Mouse (Mus musculus) thymus, postnatal 4 days (tissue): ENCODE data around the gene Gm42517.

Experiments
- DNase-seq: peaks from one replicate; pipeline ENCODE4 v3.0.0; 2021

The Gm42517 gene

DNA sequence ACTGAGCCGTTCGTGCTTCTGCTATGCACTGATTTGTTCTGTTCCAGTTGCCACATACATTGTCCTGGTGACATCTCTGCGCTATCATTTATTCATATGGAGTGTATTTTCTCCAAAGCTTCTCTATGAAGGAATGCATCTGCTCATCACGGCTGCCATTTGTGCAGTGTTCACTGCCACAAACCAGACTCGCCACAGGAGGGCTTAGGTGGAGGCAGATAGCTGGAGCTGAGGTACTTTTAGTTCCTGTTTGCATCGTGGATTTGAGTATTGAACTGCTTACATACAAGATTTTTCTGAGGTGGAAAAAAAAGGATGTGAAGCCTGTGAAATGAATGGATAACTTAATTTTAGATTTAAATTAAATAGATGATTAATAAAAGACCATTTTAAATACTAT is 19.9 kb downstream of the Gm42517 start:
- DNase-seq, result no peak

DNA sequence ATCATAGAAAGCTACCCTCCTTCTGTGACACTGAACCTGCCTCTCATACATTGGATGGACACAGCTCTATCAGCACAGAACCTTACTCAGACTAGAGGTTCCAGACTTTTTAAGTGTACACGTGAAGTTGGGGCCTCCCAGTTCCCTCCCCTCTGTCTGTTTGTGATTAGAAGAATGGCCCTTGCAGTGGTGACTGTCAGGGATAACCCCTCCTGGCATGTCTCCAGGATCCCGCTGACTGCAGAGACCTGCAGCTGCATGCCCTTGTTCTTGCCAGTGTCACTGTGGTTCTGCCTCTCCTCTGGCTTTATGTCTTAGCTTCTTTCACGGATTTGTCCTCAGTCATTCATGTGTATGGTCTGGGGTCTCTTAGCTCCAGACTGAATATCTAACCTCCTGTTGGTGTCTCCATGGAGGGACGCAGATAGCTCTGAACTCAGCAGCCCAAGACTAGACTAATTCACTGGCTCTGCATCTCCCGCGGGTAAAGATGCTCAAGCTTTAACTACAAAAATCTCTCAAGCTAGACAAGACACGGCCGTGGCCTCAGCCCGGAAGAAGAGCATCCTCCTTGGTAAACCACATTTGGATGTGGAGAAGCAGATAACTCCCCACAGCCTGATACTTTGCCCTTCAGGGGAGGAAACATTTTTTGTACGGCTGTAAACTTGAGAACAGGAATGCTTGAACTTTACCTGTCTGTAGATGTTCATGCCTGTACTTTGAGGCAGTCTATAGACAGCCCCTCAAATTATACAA is 22.2 kb downstream of the Gm42517 start:
- DNase-seq, result no peak

DNA sequence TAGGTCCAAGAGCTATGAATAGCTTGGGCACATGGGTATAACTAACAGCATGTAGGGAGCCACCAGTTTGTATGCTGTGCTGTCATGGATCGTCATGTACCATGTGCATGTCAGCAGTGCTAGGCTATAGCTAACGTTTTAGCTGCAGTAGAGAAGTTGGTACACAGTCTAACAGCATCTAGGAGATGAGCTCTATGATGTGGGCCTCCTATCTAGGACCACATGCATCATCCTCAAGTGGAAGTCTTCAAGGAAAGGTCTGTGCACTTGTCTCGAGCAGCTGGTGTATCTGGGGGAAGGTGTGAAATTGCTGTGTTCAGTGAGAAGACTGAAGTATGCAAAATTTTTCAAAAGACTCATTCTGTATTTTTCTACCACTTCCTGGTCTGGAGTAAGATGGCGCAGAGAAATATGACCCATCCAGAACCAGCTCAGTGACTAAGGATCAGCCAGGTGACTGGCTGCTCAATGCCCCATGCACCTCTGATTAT is 24.0 kb downstream of the Gm42517 start:
- DNase-seq, result no peak

DNA sequence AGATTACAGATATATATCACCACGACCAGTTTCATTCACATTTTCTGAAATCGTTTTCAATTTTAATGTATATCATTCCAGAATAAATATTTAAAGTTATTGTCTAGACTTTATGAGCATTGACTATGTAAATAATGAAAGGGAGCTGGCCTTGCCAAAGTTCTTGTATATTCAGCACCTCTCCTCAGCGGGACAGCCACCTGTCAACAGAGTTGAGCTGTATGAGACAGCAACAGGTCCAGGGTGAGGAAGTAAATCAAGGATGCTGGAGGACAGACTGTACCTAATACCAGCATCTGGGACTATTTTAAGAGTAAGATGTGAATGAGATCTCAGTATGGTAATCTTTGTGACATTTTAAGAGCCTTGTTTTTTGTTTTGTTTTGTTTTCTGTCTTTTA is 29.7 kb downstream of the Gm42517 start:
- no peak for DNase-seq

DNA sequence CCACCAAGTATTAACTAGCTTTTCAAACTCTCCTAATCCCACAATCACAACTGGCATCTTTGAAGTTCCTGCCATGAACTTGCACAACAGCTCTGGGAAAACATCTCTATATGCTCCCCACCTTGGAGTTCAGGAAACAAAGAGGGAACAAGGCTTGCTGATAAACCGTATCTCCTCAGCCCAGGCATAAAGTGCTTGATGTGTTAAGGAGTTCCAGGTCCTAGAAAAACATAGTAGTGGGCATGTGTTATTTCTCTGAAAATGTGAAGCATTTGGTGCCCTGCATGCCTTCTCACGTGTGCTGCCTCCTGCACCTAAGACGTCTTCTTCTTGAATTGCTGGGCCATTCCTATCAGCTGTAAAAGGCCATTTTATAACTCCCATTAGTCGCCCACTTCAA is 30.3 kb downstream of the Gm42517 start:
- no peak for DNase-seq

DNA sequence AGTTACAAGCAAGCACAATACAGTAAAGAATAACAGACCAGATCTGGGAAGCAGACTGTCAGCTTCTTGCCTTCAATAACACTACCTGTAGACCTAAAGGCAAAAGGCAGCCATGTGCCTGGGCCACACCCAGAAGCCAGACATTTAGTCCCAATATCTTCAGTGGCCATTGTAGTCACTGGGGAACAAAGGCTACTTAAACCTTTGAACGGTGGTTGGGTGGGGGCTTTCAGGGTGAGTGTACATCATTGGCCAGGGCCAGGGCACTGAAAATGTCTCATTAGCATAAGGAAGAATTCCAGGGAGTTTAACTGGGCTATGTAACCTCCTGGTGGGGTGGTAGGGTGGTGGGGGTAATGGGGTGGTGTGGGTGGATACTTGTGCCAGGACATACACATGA is 36.7 kb downstream of the Gm42517 start:
- DNase-seq, result no peak
